Mouse (Mus musculus) forebrain, embryonic 14.5 days (tissue): ENCODE data around the gene Vamp1. TPM values are rescaled to one million over a fixed set of nuclear protein-coding genes. Genes with fewer than 3 reads are reported as not detected.

ENCODE experiments used
- ATAC-seq: fragments of 200-750 bp; cut with Nextera tagmentation; 2 replicates; pipeline ENCODE4 v1.8.0; 2017; ENCODE audit warnings: mild to moderate bottlenecking, moderate library complexity
- DNase-seq: peaks from one replicate; pipeline ENCODE4 v3.0.0-alpha.2; 2015; ENCODE audit warnings: low spot score
- H3K27ac ChIP-seq: fragments of 300-500 bp; sonication (generic); 2 replicates; pipeline ENCODE4 v1.5.1; 2014; ENCODE audit warnings: low read depth, mild to moderate bottlenecking, control low read depth, low read length, moderate library complexity
- H3K27me3 ChIP-seq: fragments of 300-500 bp; sonication (generic); replicated peaks from 2 replicates; pipeline ENCODE4 v1.6.1; 2014; ENCODE audit warnings: low read length, control low read depth, mixed read lengths; ENCODE audit not compliant: control insufficient read depth, insufficient read depth
- H3K36me3 ChIP-seq: fragments of 300-500 bp; sonication (generic); 2 replicates; pipeline ENCODE4 v1.6.1; 2014; ENCODE audit warnings: low read length, control low read depth; ENCODE audit not compliant: control insufficient read depth, insufficient read depth
- H3K4me1 ChIP-seq: fragments of 300-500 bp; sonication (generic); 2 replicates; pipeline ENCODE4 v1.6.1; 2014; ENCODE audit warnings: antibody characterized with exemption, low read length, control low read depth; ENCODE audit not compliant: control insufficient read depth, insufficient read depth
- H3K4me2 ChIP-seq: fragments of 300-500 bp; sonication (generic); 2 replicates; pipeline ENCODE4 v1.6.1; 2014; ENCODE audit warnings: mild to moderate bottlenecking, control low read depth, low read length
- H3K4me3 ChIP-seq: fragments of 300-500 bp; sonication (generic); 2 replicates; pipeline ENCODE4 v1.5.1; 2014; ENCODE audit warnings: low read depth, low read length, control low read depth
- H3K9ac ChIP-seq: fragments of 300-500 bp; sonication (generic); 2 replicates; pipeline ENCODE4 v1.6.1; 2014; ENCODE audit warnings: mild to moderate bottlenecking, low read length, control low read depth, moderate library complexity
- H3K9me3 ChIP-seq: fragments of 300-500 bp; sonication (generic); replicated peaks from 2 replicates; pipeline ENCODE4 v1.6.1; 2016; ENCODE audit warnings: low read length, control low read depth, mixed read lengths; ENCODE audit not compliant: control insufficient read depth
- WGBS: fragments of 180-500 bp; shearing (Covaris S2); extraction: QIAGEN DNeasy Blood & Tissue Kit; methylation state at CpG from one replicate; pipeline ENCODE4 v1.1.7; 2014; 5-methylcytosine and 5-hydroxymethylcytosine counted together
- polyA plus RNA-seq: library from polyadenylated mRNA; unstranded; fragments of >200 nt; fragmentation: Nextera tagmentation; extraction: Ambion mirVana; gene quantifications from 2 replicates; pipeline ENCODE4 v1.2.1, GENCODE M21; 2014

Vamp1 gene
- 1.7 and 2.7 TPM in 2 replicates for polyA plus RNA-seq

DNA sequence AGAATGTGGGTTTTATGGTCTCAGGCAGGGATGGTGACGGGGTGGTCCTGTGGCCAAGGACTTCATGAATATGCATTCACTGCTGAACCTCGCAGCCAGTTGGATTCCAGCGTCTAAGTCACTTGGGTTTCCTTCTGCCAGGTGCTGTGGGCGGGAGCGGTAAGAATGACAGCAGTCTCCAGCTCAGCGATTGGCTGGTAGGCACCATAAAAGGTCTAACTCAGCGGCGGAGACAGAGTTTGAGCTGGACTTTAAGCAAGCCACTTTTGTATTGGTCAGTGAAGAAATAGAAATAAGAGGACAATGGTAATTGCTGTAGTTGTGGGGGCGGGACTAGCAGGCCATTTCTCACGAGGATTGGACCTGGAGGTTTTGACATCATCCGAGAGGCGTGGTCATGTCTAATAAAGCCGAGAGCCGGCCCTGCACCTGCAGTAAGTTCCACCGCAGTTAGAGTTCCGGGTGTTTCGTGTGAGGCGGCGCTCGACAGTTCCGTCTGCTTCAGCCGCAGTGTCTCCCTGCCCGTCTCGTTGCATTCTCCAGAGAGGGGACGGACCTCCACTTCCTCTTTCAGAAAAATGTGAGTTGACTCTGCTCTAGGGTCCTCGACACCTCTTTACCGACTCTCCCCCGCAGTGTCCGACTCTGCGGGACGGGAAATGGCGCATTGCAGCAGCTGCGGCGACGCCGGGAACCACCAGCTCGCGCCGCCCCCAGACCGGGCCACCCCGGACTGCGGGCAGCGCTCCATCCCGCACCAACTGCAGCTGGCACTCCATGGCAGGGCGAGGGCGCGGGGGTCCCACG is at the start of gene Vamp1:
Vamp1 (plus strand) TSS at position 404 of the 807 bp plus-strand sequence.
- peak within 1 kb of the TSS; percentile 63 for H3K4me3 ChIP-seq
- WGBS: under 1% methylated on average over 48 of the region's 48 CpGs
- H3K4me1 ChIP-seq: peaks cover 4% of the 10 kb centered on the region; the same call in 1 of the 2 replicates
- H3K27me3 ChIP-seq: 0 out of 2 replicates have a peak, but pooled peaks cover 3% of the 10 kb centered on the region
- no peaks in the 10 kb centered on the region for H3K9me3 ChIP-seq
- peak within 1 kb of the TSS; percentile 97 for H3K4me2 ChIP-seq
- DNase-seq: peak; percentile 98
- peak; percentile 97 for ATAC-seq
- H3K36me3 ChIP-seq: no peaks in the 10 kb centered on the region
- peak within 1 kb of the TSS; percentile 80 for H3K9ac ChIP-seq
- H3K27ac ChIP-seq: peak within 1 kb of the TSS; percentile 63; the same call in 1 of the 2 replicates

DNA sequence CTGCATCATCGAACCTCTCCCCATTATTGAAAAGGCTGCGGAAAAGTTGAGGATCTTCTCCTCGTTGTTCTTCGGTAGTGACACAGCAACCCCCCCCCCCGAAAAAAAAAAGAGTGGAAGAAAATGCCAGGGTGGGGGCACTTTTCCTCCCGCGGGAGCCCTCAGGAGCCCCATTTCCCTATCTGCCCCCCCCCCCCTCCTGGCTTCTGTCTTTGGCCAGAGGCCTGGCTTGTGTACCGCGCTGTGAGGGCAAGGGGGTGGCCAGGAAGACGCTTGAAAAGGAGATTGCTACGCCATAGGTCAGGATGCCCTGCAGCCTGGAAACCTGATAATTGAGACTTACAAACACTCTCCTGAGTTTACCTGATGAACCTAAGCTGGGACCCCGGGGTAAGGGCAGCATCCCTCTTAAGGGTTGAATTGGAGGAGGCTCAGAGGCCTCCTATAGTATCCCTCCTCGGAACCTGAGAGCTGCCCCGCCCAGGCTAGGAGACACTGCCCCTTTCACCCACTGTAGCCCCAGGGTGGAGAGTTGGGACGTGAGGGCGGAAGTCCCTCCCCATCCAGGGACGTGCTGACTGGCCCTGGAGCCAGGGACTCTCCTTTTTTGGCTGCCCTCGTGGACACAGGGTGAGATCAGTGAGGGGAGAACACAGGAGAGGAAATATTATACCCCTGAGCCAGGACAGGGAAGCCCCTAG is 49.1 kb upstream of the Vamp1 start, which contains the start of gene Gapdh:
Gapdh (minus strand) TSS at position 417 of the 701 bp plus-strand sequence.
- peak within 1 kb of the TSS; percentile 97 for H3K9ac ChIP-seq
- ATAC-seq (peak; percentile 14), DNase-seq (peak; percentile 70)
- H3K4me3 ChIP-seq: peak within 1 kb of the TSS; percentile 99
- peaks cover 29% of the 10 kb centered on the region for H3K4me1 ChIP-seq
- H3K36me3 ChIP-seq: peaks cover 63% of the 10 kb centered on the region
- no peaks in the 10 kb centered on the region for H3K27me3 ChIP-seq
- H3K27ac ChIP-seq: peak within 1 kb of the TSS; percentile 91
- no peaks in the 10 kb centered on the region for H3K9me3 ChIP-seq
- under 1% methylated on average over 18 of the region's 18 CpGs for WGBS
- H3K4me2 ChIP-seq: peak within 1 kb of the TSS; percentile 96

DNA sequence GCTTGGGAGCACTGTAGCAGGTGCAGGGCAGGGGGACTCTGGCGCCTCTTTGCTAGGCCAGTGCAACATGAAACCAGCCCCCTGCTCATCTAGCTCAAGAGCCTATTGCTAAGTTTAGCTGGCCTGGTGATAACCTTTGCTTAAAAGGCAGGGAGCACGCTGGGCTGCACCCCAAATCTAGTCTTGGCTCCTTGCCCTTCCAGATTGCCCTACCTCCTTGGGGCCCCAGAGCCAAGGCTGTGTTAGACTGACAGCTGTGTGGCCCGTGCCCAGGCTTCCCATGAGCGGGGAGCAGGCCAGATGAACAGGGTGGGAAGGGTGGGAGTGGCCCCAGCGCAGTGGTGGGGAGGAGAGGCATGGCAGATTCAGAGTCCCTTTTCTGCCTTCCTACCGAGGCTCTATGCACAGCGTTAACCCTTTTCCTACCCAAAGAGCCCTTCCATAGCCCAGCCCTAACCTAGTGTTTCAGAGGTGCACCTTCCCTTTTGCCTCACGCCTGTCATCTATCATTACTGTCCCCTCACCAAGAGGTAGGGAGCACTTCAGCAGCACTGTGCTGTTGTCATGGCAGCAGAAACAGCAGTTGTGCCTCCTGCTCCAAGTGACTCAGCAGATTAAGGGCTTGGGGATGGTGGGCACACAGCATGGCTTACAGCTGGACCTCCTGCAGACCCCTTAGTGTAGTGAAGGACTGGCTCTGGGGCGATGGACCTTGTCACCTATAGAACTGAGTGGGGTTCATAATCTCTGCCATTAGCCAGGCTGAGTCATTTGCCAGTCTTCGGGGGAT is 48.3 kb upstream of the Vamp1 start:
- Histone ChIP-seq H3K27me3 (no peaks in the 10 kb centered on the region), H3K27ac (peak overlapping the region; percentile 91), H3K4me3 (peak overlapping the region; percentile 99), H3K9ac (peak overlapping the region; percentile 48; the same call in 1 of the 2 replicates), H3K36me3 (peaks cover 66% of the 10 kb centered on the region), H3K4me1 (peaks cover 29% of the 10 kb centered on the region), H3K9me3 (no peaks in the 10 kb centered on the region), H3K4me2 (peak overlapping the region; percentile 96)
- 12% methylated on average over 10 of the region's 10 CpGs for WGBS
- ATAC-seq (no peak), DNase-seq (peak; percentile 69)

DNA sequence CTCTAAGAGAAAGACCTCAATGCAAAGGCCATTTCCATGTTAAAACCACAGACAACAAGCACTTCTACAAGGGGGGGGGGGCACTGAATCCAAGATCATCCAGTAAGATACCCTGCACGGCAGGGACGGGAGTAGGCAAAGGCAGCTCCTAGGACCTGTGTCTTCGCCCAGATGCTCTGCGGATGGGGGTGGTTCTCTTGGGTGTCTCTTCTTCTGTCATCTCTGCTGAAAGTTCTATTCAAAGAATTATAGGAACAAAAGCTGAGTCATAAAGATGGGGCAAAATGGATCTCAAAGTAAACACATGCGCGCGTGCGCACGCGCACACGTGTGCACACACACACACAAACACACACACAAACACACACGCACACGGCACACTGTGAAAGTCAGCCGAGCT is 47.3 kb upstream of the Vamp1 start:
- Histone ChIP-seq H3K9ac (no peak overlapping the region), H3K4me2 (no peak overlapping the region), H3K4me3 (no peak overlapping the region), H3K4me1 (peaks cover 29% of the 10 kb centered on the region), H3K27me3 (no peaks in the 10 kb centered on the region), H3K27ac (no peak overlapping the region), H3K36me3 (peaks cover 69% of the 10 kb centered on the region), H3K9me3 (no peaks in the 10 kb centered on the region)
- ATAC-seq: no peak
- DNase-seq: no peak
- 91% methylated on average over 14 of the region's 14 CpGs for WGBS

DNA sequence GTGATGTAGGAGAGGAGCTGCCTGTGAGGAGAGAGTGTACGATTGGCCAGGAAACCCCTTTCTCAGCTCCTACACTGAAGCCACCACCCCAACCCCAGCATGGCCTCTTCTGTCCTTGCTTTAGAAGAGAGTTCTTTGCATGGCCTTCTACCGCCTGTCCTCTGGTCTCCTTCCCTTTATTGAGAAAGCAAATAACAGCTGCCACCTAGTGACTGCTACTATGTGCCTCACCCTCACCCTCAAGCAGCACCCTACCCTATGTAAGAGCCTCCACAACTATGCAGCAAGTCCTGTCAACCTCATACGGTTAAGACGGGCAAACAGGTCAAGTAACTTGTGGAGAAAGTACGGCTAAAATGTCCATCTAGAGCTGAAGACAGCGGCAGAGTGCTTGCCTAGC is 45.2 kb upstream of the Vamp1 start:
- Histone ChIP-seq H3K4me3 (no peak overlapping the region), H3K4me2 (no peak overlapping the region), H3K9me3 (no peaks in the 10 kb centered on the region), H3K36me3 (peaks cover 78% of the 10 kb centered on the region), H3K9ac (no peak overlapping the region), H3K4me1 (peaks cover 18% of the 10 kb centered on the region), H3K27me3 (no peaks in the 10 kb centered on the region), H3K27ac (no peak overlapping the region)
- ATAC-seq: no peak
- 88% methylated on average over 6 of the region's 6 CpGs for WGBS
- DNase-seq: no peak

DNA sequence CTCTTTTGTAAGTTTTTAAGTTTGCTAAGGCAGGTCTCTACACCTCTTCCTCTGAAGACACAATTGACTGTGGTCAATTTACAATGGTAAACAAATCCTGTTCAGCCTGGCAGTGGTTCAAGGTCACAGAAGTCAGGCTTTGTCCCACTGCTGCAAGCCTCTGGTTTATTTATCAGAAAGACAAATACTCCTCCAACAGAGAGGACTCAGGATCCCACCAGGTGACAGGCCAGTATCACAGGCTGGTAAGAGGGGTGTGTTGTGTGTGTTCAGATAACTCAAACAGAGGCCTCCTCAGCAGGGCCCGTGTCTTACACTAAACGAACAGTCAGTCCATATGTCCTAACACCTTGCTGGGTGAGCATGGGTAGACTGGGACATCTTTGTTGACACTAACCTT is 42.9 kb upstream of the Vamp1 start:
- H3K4me2 ChIP-seq: no peak overlapping the region
- no peaks in the 10 kb centered on the region for H3K27me3 ChIP-seq
- H3K4me1 ChIP-seq: peaks cover 3% of the 10 kb centered on the region; the same call in 1 of the 2 replicates
- no peak overlapping the region for H3K4me3 ChIP-seq
- H3K36me3 ChIP-seq: peaks cover 99% of the 10 kb centered on the region
- DNase-seq (no peak), ATAC-seq (no peak)
- no peak overlapping the region for H3K9ac ChIP-seq
- H3K27ac ChIP-seq: no peak overlapping the region
- no peaks in the 10 kb centered on the region for H3K9me3 ChIP-seq
- 95% methylated on average over 2 of the region's 2 CpGs for WGBS

DNA sequence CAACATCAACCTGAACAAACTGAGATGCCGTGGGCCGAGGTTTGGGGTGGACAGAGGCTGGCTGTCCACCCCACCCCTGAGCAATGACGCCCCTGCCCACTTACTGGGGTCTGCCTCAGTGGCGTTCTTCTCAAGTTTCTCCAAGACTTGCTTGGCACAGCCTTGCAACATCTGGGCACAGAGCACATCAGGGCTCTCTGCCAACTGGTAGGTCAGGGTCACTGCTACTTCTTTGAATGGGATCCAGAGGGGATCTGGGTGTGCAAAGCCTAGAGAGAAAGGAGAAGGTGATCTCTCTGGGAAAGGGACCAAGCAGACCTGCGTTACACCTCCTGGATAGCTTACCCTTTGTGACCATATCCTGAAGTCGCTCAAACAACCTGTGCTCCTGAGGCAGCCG is 42.1 kb upstream of the Vamp1 start:
- Histone ChIP-seq H3K9ac (no peak overlapping the region), H3K4me1 (no peaks in the 10 kb centered on the region), H3K9me3 (no peaks in the 10 kb centered on the region), H3K36me3 (peaks cover 99% of the 10 kb centered on the region), H3K4me3 (no peak overlapping the region), H3K4me2 (no peak overlapping the region), H3K27me3 (no peaks in the 10 kb centered on the region), H3K27ac (no peak overlapping the region)
- ATAC-seq (no peak), DNase-seq (no peak)
- WGBS: 92% methylated on average over 7 of the region's 7 CpGs

DNA sequence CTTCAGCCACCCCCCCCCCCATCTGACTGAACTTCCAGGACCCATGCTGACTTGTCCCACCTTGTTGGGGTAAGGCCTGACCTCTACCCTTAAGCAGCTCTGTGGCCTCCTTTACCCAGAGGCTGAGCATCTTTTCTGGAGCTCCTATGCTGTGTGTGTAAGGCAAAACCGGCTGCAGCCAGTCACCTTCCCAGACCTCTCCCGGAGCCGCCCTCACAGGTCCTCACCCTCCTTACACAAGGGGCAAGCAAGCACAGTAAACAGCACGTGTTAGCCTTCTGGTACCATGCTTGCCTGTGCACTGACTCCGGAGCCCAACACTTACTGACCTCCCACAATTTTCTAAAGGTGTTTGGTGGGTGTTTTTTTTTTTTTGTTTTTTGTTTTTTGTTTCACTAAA is 39.9 kb upstream of the Vamp1 start:
- Histone ChIP-seq H3K27me3 (no peaks in the 10 kb centered on the region), H3K4me1 (no peaks in the 10 kb centered on the region), H3K4me2 (no peak overlapping the region), H3K36me3 (peaks cover 99% of the 10 kb centered on the region), H3K9me3 (no peaks in the 10 kb centered on the region), H3K9ac (no peak overlapping the region), H3K4me3 (no peak overlapping the region), H3K27ac (no peak overlapping the region)
- 91% methylated on average over 5 of the region's 5 CpGs for WGBS
- no peak for ATAC-seq
- no peak for DNase-seq
